Mouse (Mus musculus) embryo, embryonic 11 days (tissue): ENCODE data around the gene Cnih4.
A peak's percentile ranks its signal among the peaks of the same experiment; 100 is the strongest.

Experiments used
- DNase-seq: peaks from one replicate; pipeline ENCODE4 v3.0.0-alpha.2; 2015

Gene Cnih4

GRCm38 (mm10) chr1:181211403-181211919 lies 67.0 kb downstream of the Cnih4 start:
- peak; percentile 56 for DNase-seq

- DNase-seq, result peak; percentile 94
Observed at GRCm38 (mm10) chr1:181211920-181212633, 67.6 kb downstream of the Cnih4 start, which contains the start of gene Wdr26. Gene Wdr26 (minus strand): TSS chr1:181212001.

GRCm38 (mm10) chr1:181214296-181215035 lies 70.0 kb downstream of the Cnih4 start:
- DNase-seq, result no peak

DNA sequence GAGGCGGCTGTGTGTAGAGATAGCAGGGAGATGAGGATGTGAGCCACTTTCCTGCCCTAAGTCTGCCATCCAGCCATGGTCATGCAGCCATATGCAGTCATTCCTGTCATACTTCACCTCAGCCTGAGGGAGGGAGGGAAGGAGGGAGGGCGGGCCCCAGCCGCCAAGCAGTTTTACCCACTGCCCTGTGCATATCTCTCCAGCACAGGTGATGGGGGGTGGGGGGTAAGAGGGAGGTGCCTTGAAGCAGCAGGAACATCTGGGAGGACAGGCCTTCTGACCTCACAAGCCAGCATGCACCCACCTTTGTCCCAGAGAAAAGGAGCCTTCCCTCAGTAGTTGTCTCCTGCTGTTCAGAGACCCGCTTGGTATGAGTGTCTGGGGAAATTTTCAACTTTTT lies 71.8 kb downstream of the Cnih4 start:
- no peak for DNase-seq
